Mouse (Mus musculus): ENCODE results near the gene Slc35a1.

GRCm38 (mm10) chr4:34661927-34662326 is 25.3 kb downstream of the Slc35a1 start:
- TF ChIP-seq CTCF (IDR thresholded peaks at IDR 0.05; ENCODE audit: borderline replicate concordance, extremely low read depth, insufficient read depth, insufficient read length) (no peak), POLR2A (IDR thresholded peaks at IDR 0.05; ENCODE audit: borderline replicate concordance, extremely low read depth, insufficient read depth, insufficient read length, poor library complexity, severe bottlenecking) (no peak)
